Mouse (Mus musculus) ES-Bruce4 (cell line): ENCODE results near the gene Zfy1. TPM values are rescaled to one million over a fixed set of nuclear protein-coding genes. Genes with fewer than 3 reads are reported as not detected.
"Not testable (repeated sequence)": the region's sequence is repeated elsewhere in the genome, so short reads cannot be mapped to it uniquely, and the experiment has no call there.

Source experiments
- H3K27ac ChIP-seq: 2 replicates; pipeline ENCODE4 v1.5.1; 2012; ENCODE audit warnings: low read length, inconsistent platforms; ENCODE audit not compliant: insufficient read depth
- H3K27me3 ChIP-seq: 2 replicates; pipeline ENCODE4 v1.6.1; 2012; ENCODE audit warnings: mild to moderate bottlenecking, low read length, inconsistent platforms; ENCODE audit not compliant: control insufficient read depth, poor library complexity, insufficient read depth, severe bottlenecking
- H3K36me3 ChIP-seq: 2 replicates; pipeline ENCODE4 v1.6.1; 2012; ENCODE audit warnings: inconsistent platforms, mild to moderate bottlenecking, low read length, moderate library complexity; ENCODE audit not compliant: control insufficient read depth, poor library complexity, insufficient read depth, severe bottlenecking
- H3K4me1 ChIP-seq: one replicate; pipeline ENCODE4 v1.8.1; 2011; ENCODE audit warnings: low read length; ENCODE audit not compliant: control insufficient read depth, insufficient read depth
- H3K4me3 ChIP-seq: 2 replicates; pipeline ENCODE4 v1.5.1; 2011; ENCODE audit warnings: low read depth, mild to moderate bottlenecking, low read length
- H3K9ac ChIP-seq: 2 replicates; pipeline ENCODE4 v1.6.1; 2012; ENCODE audit warnings: low read depth, mild to moderate bottlenecking, inconsistent platforms; ENCODE audit not compliant: poor library complexity, severe bottlenecking
- H3K9me3 ChIP-seq: replicated peaks from 2 replicates; pipeline ENCODE4 v1.6.1; 2012; ENCODE audit warnings: mild to moderate bottlenecking, low read length, inconsistent platforms; ENCODE audit not compliant: control insufficient read depth, poor library complexity, insufficient read depth, severe bottlenecking
- CTCF ChIP-seq: IDR thresholded peaks from one replicate; pipeline ENCODE4 v1.8.1; 2011; ENCODE audit warnings: low read depth, low read length
- EP300 ChIP-seq: IDR thresholded peaks from 2 replicates; pipeline ENCODE4 v1.6.1; 2011; ENCODE audit warnings: low read depth, low read length; ENCODE audit not compliant: insufficient read depth
- POLR2A ChIP-seq: IDR thresholded peaks from one replicate; pipeline ENCODE4 v1.8.1; 2011; ENCODE audit warnings: low read length; ENCODE audit not compliant: insufficient read depth
- polyA plus RNA-seq: library from polyadenylated mRNA; stranded (reverse); fragments of >200 nt; gene quantifications from 2 replicates; pipeline ENCODE4 v1.2.4, GENCODE M21; 2011; ENCODE audit warnings: low read depth; ENCODE audit not compliant: missing spikeins, insufficient read depth, insufficient read length

Gene Zfy1
- 0.47 and 0.90 TPM in 2 replicates for polyA plus RNA-seq

DNA sequence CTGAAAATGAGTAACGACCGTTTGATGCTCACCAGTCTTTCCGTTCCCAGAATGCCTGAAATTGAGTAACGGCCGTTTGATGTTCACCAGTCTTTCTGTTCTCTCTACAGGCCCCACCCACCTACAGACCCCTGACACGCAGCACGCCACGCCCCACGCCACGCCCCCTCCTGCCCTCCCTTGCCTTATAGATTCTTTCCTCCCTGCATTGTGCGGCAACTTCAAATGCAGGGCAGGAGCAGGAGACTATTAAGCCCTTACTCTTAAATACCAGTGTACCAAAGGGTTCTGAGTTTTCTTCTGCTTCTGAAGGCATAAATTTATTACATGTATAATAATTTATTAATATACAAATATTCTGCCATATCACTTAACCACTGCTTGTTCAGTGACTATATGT, at the start of gene Zfy1:
Zfy1 (minus strand) TSS at position 101 of the 400 bp plus-strand sequence.
- not testable (repeated sequence) for H3K9ac ChIP-seq, H3K9me3 ChIP-seq, H3K27ac ChIP-seq, H3K27me3 ChIP-seq, H3K4me1 ChIP-seq, H3K36me3 ChIP-seq, H3K4me3 ChIP-seq

DNA sequence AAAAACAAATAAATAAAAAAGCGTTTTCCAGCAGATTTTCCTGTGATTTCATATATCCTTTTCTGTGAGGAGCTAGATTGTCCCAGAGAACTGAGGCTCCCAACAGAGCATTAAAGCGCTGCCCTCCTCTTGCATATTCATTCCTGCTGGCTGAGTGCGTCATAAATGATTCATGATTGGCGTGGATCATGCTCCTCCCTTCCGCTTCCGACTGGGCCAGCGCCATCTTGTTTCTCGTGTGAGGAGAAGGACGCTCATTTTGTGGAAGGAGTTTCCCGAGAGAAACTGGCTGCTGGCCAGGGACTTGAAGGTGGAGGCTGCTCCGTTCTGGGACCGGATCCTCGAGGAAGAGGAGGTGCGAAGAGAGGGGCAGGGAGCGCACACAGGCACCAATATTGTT, 21.2 kb upstream of the Zfy1 start, which contains the start of gene Uba1y:
Uba1y (plus strand) TSS at position 254 of the 400 bp plus-strand sequence.
- H3K9ac ChIP-seq, result no peak within 1 kb of the TSS
- no peak within 1 kb of the TSS for H3K4me3 ChIP-seq
- no peak for TF ChIP-seq POLR2A
- TF ChIP-seq CTCF, result no peak
- TF ChIP-seq EP300, result no peak
- no peaks in the 10 kb centered on the region for H3K27me3 ChIP-seq
- no peaks in the 10 kb centered on the region for H3K36me3 ChIP-seq
- H3K9me3 ChIP-seq, result no peaks in the 10 kb centered on the region
- no peaks in the 10 kb centered on the region for H3K4me1 ChIP-seq
- H3K27ac ChIP-seq, result no peak within 1 kb of the TSS

DNA sequence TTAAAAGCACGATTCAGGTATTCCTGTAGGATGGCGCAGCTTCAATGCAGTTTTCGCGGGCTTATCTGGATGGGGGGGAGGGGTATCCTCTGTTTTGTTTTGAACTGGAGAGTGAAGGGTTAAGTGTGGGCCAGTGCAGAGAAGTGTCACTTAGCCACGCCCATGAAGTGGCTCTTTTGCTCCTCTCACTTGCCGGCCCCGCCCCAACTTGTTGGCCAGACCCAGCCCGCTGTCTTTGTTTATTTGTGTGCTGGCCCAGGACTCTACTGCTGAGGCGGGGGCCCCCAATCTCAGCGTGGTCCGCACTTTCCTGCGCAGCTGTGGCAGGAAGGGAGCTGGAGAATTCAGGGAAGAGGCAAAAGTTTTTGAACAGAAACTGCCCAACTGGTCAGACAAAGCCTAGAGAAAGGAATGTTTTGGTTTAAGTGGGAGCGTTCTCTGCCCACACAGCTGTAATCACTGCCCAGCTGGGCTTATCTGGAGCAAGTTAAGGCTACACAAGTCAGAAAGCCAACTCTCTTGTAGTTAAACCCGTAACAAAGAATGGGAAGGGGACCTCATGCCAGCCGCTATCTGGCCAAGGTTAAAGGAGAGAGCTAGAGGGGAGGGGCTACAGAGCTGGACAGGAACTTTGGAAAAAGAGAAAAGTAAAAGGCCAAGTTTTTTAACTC, 11.9 kb upstream of the Zfy1 start:
- Histone ChIP-seq H3K9ac (no peak overlapping the region), H3K4me1 (no peaks in the 10 kb centered on the region), H3K4me3 (no peak overlapping the region), H3K9me3 (no peaks in the 10 kb centered on the region), H3K27ac (no peak overlapping the region), H3K27me3 (no peaks in the 10 kb centered on the region), H3K36me3 (no peaks in the 10 kb centered on the region)
- TF ChIP-seq POLR2A (no peak), CTCF (no peak), EP300 (no peak)

Other genes starting within 250 kb of the Zfy1 start
- gene Uba1y, start 21.2 kb upstream of the Zfy1 start, polyA plus RNA-seq, result 0.33 and 0.64 TPM in 2 replicates
- 0.84 and 0.91 TPM in 2 replicates for gene Kdm5d, start 100.4 kb upstream of the Zfy1 start, polyA plus RNA-seq
- 7.1 and 12.6 TPM in 2 replicates for gene Eif2s3y, start 213.1 kb upstream of the Zfy1 start, polyA plus RNA-seq